Mouse (Mus musculus) cerebellum, postnatal 36 days (tissue): ENCODE results near the gene Gm28051.

ENCODE experiments used
- DNase-seq, 2 experiments: peaks; one replicate each; pipeline ENCODE4 v3.0.0; 2021 to 2022; ENCODE audit warnings: mixed read lengths in 2 of 2

The Gm28051 gene

GRCm38 (mm10) chr12:102683979-102684378 lies 73.6 kb downstream of the Gm28051 start:
- no peak for DNase-seq

DNA sequence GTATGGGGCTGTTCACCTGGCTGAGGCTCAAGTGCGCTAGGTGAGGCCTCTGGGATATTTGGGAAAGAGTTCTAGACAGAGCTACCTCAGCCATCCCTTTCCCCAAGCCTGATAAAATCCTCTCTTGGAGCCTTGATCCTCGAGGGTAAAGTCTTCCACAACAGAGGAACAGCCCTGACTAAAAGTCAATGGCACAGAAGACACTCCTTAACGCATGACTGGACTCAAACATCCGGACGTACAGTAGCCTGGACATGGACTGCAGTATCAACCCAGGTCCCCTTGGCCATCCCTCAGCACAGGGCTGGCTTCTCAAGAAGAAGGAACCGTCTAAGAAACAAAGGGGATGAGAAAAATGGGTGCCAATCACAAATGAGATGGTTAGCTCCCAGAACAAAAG lies 74.1 kb downstream of the Gm28051 start:
- DNase-seq: no peak

GRCm38 (mm10) chr12:102682722-102683299 lies 74.8 kb downstream of the Gm28051 start:
- no peak for DNase-seq

- no peak for DNase-seq
Measured at GRCm38 (mm10) chr12:102682085-102682484, 75.5 kb downstream of the Gm28051 start.

GRCm38 (mm10) chr12:102681590-102681989 lies 76.0 kb downstream of the Gm28051 start:
- no peak for DNase-seq

GRCm38 (mm10) chr12:102678820-102679219 lies 78.7 kb downstream of the Gm28051 start:
- no peak for DNase-seq

GRCm38 (mm10) chr12:102677089-102677488 lies 80.5 kb downstream of the Gm28051 start:
- DNase-seq: no peak

GRCm38 (mm10) chr12:102674556-102674955 lies 83.0 kb downstream of the Gm28051 start:
- DNase-seq: no peak

- DNase-seq: no peak
Measured at GRCm38 (mm10) chr12:102674123-102674522, 83.4 kb downstream of the Gm28051 start.

- DNase-seq: peak; percentile 54 to 56
Measured at GRCm38 (mm10) chr12:102672857-102673839, 84.4 kb downstream of the Gm28051 start.

DNA sequence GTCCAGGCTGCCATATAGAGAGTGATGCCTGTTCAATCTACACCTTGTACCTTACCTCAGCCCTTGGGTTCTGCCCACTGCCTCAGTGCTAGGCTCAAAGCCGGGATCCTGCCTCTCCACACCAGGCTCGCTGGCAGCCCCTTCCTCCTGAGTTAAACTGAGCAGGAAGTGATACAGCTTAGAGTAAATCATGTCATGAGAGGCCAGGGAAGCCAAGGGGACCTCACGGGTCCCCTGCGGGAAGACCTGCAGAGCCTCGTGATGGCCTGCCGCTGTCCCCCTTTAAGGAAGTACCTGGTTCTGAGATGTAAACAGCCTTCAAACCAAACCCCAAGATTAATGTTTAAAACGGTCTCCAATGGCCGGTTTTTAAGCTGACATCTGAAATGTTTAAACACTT lies 85.4 kb downstream of the Gm28051 start:
- no peak for DNase-seq

DNA sequence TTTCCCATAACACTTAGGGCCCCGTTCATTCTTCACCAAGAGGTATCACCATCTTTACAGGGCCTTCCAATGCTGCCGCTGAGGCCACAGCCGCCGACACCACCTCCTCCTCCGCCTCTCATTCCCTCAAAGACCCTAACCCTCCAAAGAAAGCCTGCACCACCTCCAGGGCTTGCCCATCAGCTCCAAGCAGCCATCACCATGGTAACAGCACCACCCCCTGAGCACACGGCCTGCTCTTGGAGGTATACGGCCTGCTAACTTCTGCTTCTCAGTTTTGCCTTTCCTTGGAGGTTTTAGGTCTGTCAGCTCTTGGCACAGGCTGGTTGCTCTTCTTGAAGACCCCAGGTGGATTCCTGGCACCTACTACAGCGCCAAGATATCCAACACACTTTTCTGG lies 86.7 kb downstream of the Gm28051 start:
- DNase-seq: no peak
